Mouse (Mus musculus) CH12.LX (cell line): ENCODE measurements at regions not wholly inside any gene's neighbourhood (a gene's known extent, or its start where the extent isn't known, plus 50 kb on each side); places are given as distances from the start of the nearest gene placed in this dataset.

Source experiments
- DNase-seq: peaks from one replicate; pipeline ENCODE4 v3.0.0-alpha.2; 2013; ENCODE audit errors: extremely low read depth
- H3K27ac ChIP-seq: 2 replicates; pipeline ENCODE4 v1.5.1; 2012; ENCODE audit warnings: low read depth, mild to moderate bottlenecking, control low read depth, moderate library complexity; ENCODE audit not compliant: insufficient read depth
- H3K27me3 ChIP-seq: replicated peaks from 2 replicates; pipeline ENCODE3; 2012; ENCODE audit warnings: inconsistent platforms
- H3K36me3 ChIP-seq, 2 experiments: replicated peaks in 1 of 2; 2 replicates each; pipeline versions ENCODE3 to v1.6.1; 2012; ENCODE audit warnings: inconsistent platforms in 1 of 2, low read length in 1 of 2, mild to moderate bottlenecking in 1 of 2, mixed read lengths in 1 of 2, moderate library complexity in 1 of 2; ENCODE audit not compliant: control insufficient read depth in 1 of 2, insufficient read depth in 1 of 2
- H3K4me1 ChIP-seq, 2 experiments: 2 replicates each; pipeline ENCODE4 v1.6.1; 2012; ENCODE audit warnings: inconsistent platforms in 1 of 2, moderate library complexity in 1 of 2; ENCODE audit not compliant: insufficient read depth in 2 of 2, control insufficient read depth in 1 of 2
- H3K4me2 ChIP-seq: 2 replicates; pipeline ENCODE4 v1.6.1; 2012; ENCODE audit warnings: low read depth, mild to moderate bottlenecking, control low read depth; ENCODE audit not compliant: poor library complexity, insufficient read depth, severe bottlenecking
- H3K4me3 ChIP-seq, 3 experiments: fragments of 150-350 bp in 1 of 3; sonication (generic) in 1 of 3; replicated peaks in 1 of 3; 2 replicates each; pipeline versions ENCODE3 to v1.5.1; 2011 to 2012; ENCODE audit warnings: low read depth in 2 of 3, low read length in 2 of 3, mild to moderate bottlenecking in 2 of 3, moderate library complexity in 2 of 3, control low read depth in 1 of 3, improper control_type of control experiment in 1 of 3, inconsistent platforms in 1 of 3, mixed read lengths in 1 of 3; ENCODE audit not compliant: poor library complexity in 1 of 3
- H3K79me2 ChIP-seq: replicated peaks from 2 replicates; pipeline ENCODE4 v1.6.1; 2012; ENCODE audit warnings: mild to moderate bottlenecking, moderate library complexity; ENCODE audit not compliant: control insufficient read depth, poor library complexity, insufficient read depth, severe bottlenecking; ENCODE audit errors: extremely low read depth
- H3K9ac ChIP-seq: 2 replicates; pipeline ENCODE4 v1.6.1; 2012; ENCODE audit warnings: low read depth, mild to moderate bottlenecking, control low read depth, moderate library complexity; ENCODE audit not compliant: insufficient read depth
- H3K9me3 ChIP-seq: replicated peaks from 2 replicates; pipeline ENCODE3; 2012; ENCODE audit warnings: low read length, inconsistent platforms, mixed read lengths
- BHLHE40 ChIP-seq: IDR thresholded peaks from 2 replicates; pipeline ENCODE4 v1.6.1; 2011; ENCODE audit warnings: mild to moderate bottlenecking, low read depth, low read length, improper control_type of control experiment
- CHD1 ChIP-seq: IDR thresholded peaks from 2 replicates; pipeline ENCODE4 v1.6.1; 2012; ENCODE audit warnings: low read depth, low read length, improper control_type of control experiment, inconsistent platforms
- CTCF ChIP-seq, 2 experiments: IDR thresholded peaks in 1 of 2; conservative IDR thresholded peaks in 1 of 2; 2 replicates each; pipeline ENCODE4 v1.5.1; 2011 to 2012; ENCODE audit warnings: low read depth in 2 of 2, low read length in 2 of 2, improper control_type of control experiment in 1 of 2, inconsistent platforms in 1 of 2, mild to moderate bottlenecking in 1 of 2, moderate library complexity in 1 of 2
- E2F4 ChIP-seq: IDR thresholded peaks from 2 replicates; pipeline ENCODE4 v1.6.1; 2011; ENCODE audit warnings: low read depth, low read length, improper control_type of control experiment; ENCODE audit not compliant: insufficient replicate concordance
- ELF1 ChIP-seq: IDR thresholded peaks from 2 replicates; pipeline ENCODE4 v1.6.1; 2014; ENCODE audit warnings: low read depth, mild to moderate bottlenecking, inconsistent platforms, low read length, improper control_type of control experiment
- EP300 ChIP-seq: IDR thresholded peaks from 2 replicates; pipeline ENCODE4 v1.6.1; 2011; ENCODE audit warnings: low read length, improper control_type of control experiment
- ETS1 ChIP-seq: conservative IDR thresholded peaks from 2 replicates; pipeline ENCODE4 v1.6.1; 2012; ENCODE audit warnings: low read depth, mild to moderate bottlenecking, inconsistent platforms, low read length, improper control_type of control experiment, moderate library complexity
- GABPA ChIP-seq: IDR thresholded peaks from 2 replicates; pipeline ENCODE4 v1.6.1; 2012; ENCODE audit warnings: low read depth, low read length, improper control_type of control experiment, inconsistent platforms; ENCODE audit not compliant: insufficient replicate concordance
- IRF4 ChIP-seq: IDR thresholded peaks from 2 replicates; pipeline ENCODE4 v1.6.1; 2014; ENCODE audit warnings: low read depth, mild to moderate bottlenecking, inconsistent platforms, low read length, improper control_type of control experiment
- JUN ChIP-seq: IDR thresholded peaks from 2 replicates; pipeline ENCODE4 v1.6.1; 2011; ENCODE audit warnings: low read depth, mild to moderate bottlenecking, low read length, improper control_type of control experiment, moderate library complexity; ENCODE audit not compliant: insufficient read depth
- JUND ChIP-seq: conservative IDR thresholded peaks from 2 replicates; pipeline ENCODE4 v1.6.1; 2011; ENCODE audit warnings: low read depth, low read length, improper control_type of control experiment
- MAX ChIP-seq: IDR thresholded peaks from 2 replicates; pipeline ENCODE4 v1.6.1; 2011; ENCODE audit warnings: low read length, improper control_type of control experiment
- MEF2A ChIP-seq: IDR thresholded peaks from 2 replicates; pipeline ENCODE4 v1.6.1; 2014; ENCODE audit warnings: low read depth, mild to moderate bottlenecking, inconsistent platforms, low read length, improper control_type of control experiment, borderline replicate concordance
- MYC ChIP-seq: IDR thresholded peaks from 2 replicates; pipeline ENCODE4 v1.6.1; 2011; ENCODE audit warnings: low read depth, mild to moderate bottlenecking, improper control_type of control experiment, low read length
- NELFE ChIP-seq: IDR thresholded peaks from 2 replicates; pipeline ENCODE4 v1.6.1; 2011; ENCODE audit warnings: low read depth, low read length, improper control_type of control experiment
- PAX5 ChIP-seq: IDR thresholded peaks from 2 replicates; pipeline ENCODE4 v1.6.1; 2012; ENCODE audit warnings: low read length, inconsistent platforms, mixed read lengths
- POLR2AphosphoS2 ChIP-seq: IDR thresholded peaks from 2 replicates; pipeline ENCODE4 v1.6.1; 2011; ENCODE audit warnings: low read depth, low read length, improper control_type of control experiment
- SIN3A ChIP-seq: IDR thresholded peaks from 2 replicates; pipeline ENCODE4 v1.6.1; 2012; ENCODE audit warnings: low read length, improper control_type of control experiment, inconsistent platforms
- TBP ChIP-seq: conservative IDR thresholded peaks from 2 replicates; pipeline ENCODE4 v1.6.1; 2011; ENCODE audit warnings: low read depth, low read length, improper control_type of control experiment
- TCF12 ChIP-seq: IDR thresholded peaks from 2 replicates; pipeline ENCODE4 v1.6.1; 2014; ENCODE audit warnings: low read depth, mild to moderate bottlenecking, inconsistent platforms, low read length, improper control_type of control experiment
- USF1 ChIP-seq: IDR thresholded peaks from 2 replicates; pipeline ENCODE4 v1.6.1; 2014; ENCODE audit warnings: low read depth, mild to moderate bottlenecking, inconsistent platforms, low read length, improper control_type of control experiment
- USF2 ChIP-seq: conservative IDR thresholded peaks from 2 replicates; pipeline ENCODE4 v1.6.1; 2011; ENCODE audit warnings: low read depth, low read length, improper control_type of control experiment
- ZC3H11A ChIP-seq: IDR thresholded peaks from 2 replicates; pipeline ENCODE4 v1.6.1; 2012; ENCODE audit warnings: low read depth, mild to moderate bottlenecking, inconsistent platforms, low read length, improper control_type of control experiment
- ZKSCAN1 ChIP-seq: IDR thresholded peaks from 2 replicates; pipeline ENCODE4 v1.6.1; 2012; ENCODE audit warnings: low read depth, inconsistent platforms, low read length, improper control_type of control experiment, borderline replicate concordance
- dilution Hi-C: fragments of 300-500 bp; cut with MboI; formaldehyde crosslinking; loops from 2 replicates; pipeline ENCODE4 v1.14.3; 2020; ENCODE audit warnings: low sequenced_read_pairs; ENCODE audit not compliant: extremely low pct_unique_long_range_greater_than_20kb, extremely low pct_ligation_motif_present
- in situ Hi-C: fragments of 300-500 bp; cut with MboI; formaldehyde crosslinking; loops from 3 replicates; pipeline ENCODE4 v1.14.3; 2019; ENCODE audit warnings: low sequenced_read_pairs, low pct_ligation_motif_present, low pct_unique_long_range_greater_than_20kb, mixed read lengths

DNA sequence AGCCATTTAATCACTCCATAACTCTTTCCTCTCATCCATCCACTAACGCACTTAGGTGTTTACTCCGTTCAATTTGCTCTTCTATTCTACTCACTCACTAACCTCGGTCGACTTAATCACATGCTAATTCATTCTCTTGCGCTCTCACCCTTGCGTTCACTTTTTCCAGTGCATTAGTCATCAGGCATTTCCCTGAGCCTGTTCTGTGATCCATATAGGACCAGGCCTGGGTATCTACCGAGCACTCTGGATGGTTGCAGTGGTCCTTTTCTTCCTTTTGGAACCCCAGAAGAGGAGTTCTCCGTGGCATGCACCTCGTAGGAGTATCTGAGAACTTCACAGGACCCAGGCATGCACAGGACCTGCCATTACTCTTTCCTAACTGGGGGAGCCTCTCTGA, 270.1 kb downstream of the 4933412E24Rik start:
- TF ChIP-seq PAX5 = no peak
- TF ChIP-seq BHLHE40 = peak; percentile 23; the same call in 1 of the 2 replicates
- peak; percentile 73 for TF ChIP-seq ETS1
- TF ChIP-seq CHD1 = no peak
- TF ChIP-seq POLR2AphosphoS2 = no peak
- peak; percentile 68 for TF ChIP-seq JUND
- peak; percentile 84 for TF ChIP-seq EP300
- no peak for TF ChIP-seq ZC3H11A
- TF ChIP-seq JUN = peak; percentile 74
- TF ChIP-seq, all 38 proteins: peak for 5
- Histone ChIP-seq H3K4me1 (peaks cover 8 to 18% of the 10 kb centered on the region in 2 experiments), H3K9ac (no peak overlapping the region), H3K27me3 (no peaks in the 10 kb centered on the region), H3K4me2 (no peak overlapping the region), H3K36me3 (no peaks in the 10 kb centered on the region), H3K27ac (no peak overlapping the region), H3K79me2 (no peaks in the 10 kb centered on the region), H3K9me3 (no peaks in the 10 kb centered on the region), H3K4me3 (no peak overlapping the region)
- DNase-seq = peak; percentile 57
- in situ Hi-C loops = no loop called here
- dilution Hi-C loops = no loop called here

DNA sequence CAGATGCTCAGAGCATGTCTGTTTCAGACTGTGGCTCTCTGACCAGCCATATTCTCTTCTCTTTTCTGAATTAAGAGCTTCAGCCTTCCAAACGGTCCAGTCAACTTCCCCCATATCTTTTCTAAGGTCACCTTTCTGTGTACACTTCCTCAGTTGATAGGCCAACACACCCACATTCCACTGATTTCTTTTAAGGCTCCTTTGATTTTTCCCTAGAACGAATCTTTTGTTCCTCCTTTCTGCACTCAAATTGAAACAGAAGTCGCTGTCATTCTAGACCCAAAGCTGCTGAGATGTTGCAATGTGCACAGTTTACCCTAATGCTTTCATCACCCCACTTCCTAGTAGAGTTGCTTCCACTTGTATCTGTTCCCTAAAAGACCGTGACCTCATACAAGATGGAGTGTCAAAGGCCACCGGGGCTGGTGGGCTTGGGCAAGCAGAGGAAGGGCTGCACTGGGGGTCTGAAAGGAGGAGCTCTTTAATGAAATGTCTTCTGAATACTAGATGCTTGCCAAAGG, 271.9 kb downstream of the 4933412E24Rik start:
- no peaks in the 10 kb centered on the region for H3K79me2 ChIP-seq
- TF ChIP-seq ZKSCAN1 (no peak), EP300 (no peak), USF1 (no peak), SIN3A (no peak), POLR2AphosphoS2 (no peak), TCF12 (no peak)
- no peak for DNase-seq
- peaks cover 8 to 26% of the 10 kb centered on the region in 2 experiments for H3K4me1 ChIP-seq
- H3K9ac ChIP-seq = no peak overlapping the region
- no peaks in the 10 kb centered on the region for H3K9me3 ChIP-seq
- in situ Hi-C loops = no loop called here
- H3K27ac ChIP-seq = no peak overlapping the region
- H3K27me3 ChIP-seq = no peaks in the 10 kb centered on the region
- H3K4me2 ChIP-seq = no peak overlapping the region
- H3K36me3 ChIP-seq = no peaks in the 10 kb centered on the region
- dilution Hi-C loops = no loop called here
- H3K4me3 ChIP-seq = no peak overlapping the region

DNA sequence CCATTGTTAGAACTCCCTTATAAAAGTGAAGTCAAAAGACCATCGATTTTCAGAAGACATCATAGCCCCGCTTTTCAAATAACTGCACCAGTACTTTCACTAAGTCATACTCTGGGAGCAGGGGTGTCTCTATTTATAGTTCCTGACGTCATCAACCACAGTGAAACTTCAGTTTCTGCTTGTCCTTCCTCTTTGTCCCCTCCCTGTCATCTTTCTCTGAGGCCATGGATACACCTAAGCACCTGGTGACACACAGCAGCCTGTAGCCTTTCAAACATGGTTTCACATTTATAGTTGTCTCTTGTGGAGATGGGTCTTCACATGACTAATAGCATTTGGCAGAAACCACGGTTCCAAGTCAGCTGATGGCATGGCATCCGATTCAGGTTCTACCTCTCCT, 277.2 kb downstream of the 4933412E24Rik start:
- H3K4me3 ChIP-seq = no peak overlapping the region
- peaks cover 6% of the 10 kb centered on the region for H3K9me3 ChIP-seq
- in situ Hi-C loops (no loop called here), dilution Hi-C loops (no loop called here)
- H3K4me1 ChIP-seq = peaks cover 18 to 36% of the 10 kb centered on the region in 2 experiments
- DNase-seq = peak; percentile 96
- H3K36me3 ChIP-seq = no peaks in the 10 kb centered on the region
- no peaks in the 10 kb centered on the region for H3K79me2 ChIP-seq
- no peak overlapping the region for H3K4me2 ChIP-seq
- no peak overlapping the region for H3K9ac ChIP-seq
- H3K27me3 ChIP-seq = no peaks in the 10 kb centered on the region
- H3K27ac ChIP-seq = no peak overlapping the region
- TF ChIP-seq NELFE (no peak), E2F4 (no peak), ELF1 (no peak), MYC (0 out of 2 replicates have a peak, but pooled peaks have one; percentile 61), TCF12 (0 out of 2 replicates have a peak, but pooled peaks have one; percentile 18), TBP (no peak), IRF4 (peak; percentile 81), CTCF (conservative IDR thresholded peaks at IDR 0.05 in 1 of 2, IDR thresholded peaks at IDR 0.05 in 1 of 2; ENCODE audit: low read depth in 2 of 2, low read length in 2 of 2) (no peak), GABPA (no peak), PAX5 (no peak), BHLHE40 (peak; percentile 92), CHD1 (no peak), JUN (peak; percentile 86), EP300 (peak; percentile 87), MAX (0 out of 2 replicates have a peak, but pooled peaks have one; percentile 16), SIN3A (no peak; the same call in 1 of the 2 replicates), POLR2AphosphoS2 (no peak), USF2 (no peak), MEF2A (peak; percentile 98)
